Mouse (Mus musculus) layer of hippocampus, postnatal 25 days (tissue): ENCODE measurements around the gene Pkmyt1. TPM values are rescaled to one million over a fixed set of nuclear protein-coding genes. Genes with fewer than 3 reads are reported as not detected.

Experiments
- DNase-seq, 2 experiments: peaks; one replicate each; pipeline ENCODE4 v3.0.0; 2022; ENCODE audit warnings: mixed read lengths in 2 of 2, low spot score in 1 of 2; ENCODE audit errors: extremely low spot score in 1 of 2
- total RNA-seq, 2 experiments: library from RNA; stranded (reverse); gene quantifications; 2 replicates each; pipeline ENCODE4 v1.2.3; 2021

Pkmyt1 gene
- total RNA-seq, 2 experiments from 2014 or later = 2.7 to 3.7 TPM

- DNase-seq = no peak
Observed at GRCm38 (mm10) chr17:23776216-23776615, 50.1 kb downstream of the Pkmyt1 start.

- no peak for DNase-seq
Observed at GRCm38 (mm10) chr17:23777141-23777540, 51.0 kb downstream of the Pkmyt1 start.

- no peak for DNase-seq
Observed at GRCm38 (mm10) chr17:23778447-23778846, 52.3 kb downstream of the Pkmyt1 start.

DNA sequence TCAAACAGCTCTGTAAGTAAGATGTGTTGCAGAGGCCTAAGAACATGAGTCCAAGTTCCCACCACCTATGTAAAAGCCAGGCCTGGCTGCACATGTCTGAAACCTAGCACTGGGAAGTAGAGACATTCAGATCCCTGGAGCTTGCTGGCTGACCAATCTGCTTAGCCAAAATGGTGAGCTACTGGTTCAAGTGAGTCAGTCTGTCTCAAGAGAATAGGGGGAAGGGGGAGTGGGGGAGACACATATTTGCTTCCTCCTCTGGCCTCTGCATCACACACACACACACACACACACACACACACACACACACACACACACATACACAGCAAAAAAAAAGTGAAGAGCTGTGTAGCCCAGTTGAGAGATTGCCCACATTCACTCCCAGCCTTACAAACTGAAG lies 57.2 kb downstream of the Pkmyt1 start:
- DNase-seq = no peak

- peak; percentile 65 to 72 for DNase-seq
Observed at GRCm38 (mm10) chr17:23785561-23786471, 59.7 kb downstream of the Pkmyt1 start, which contains the start of gene Flywch2. Flywch2 (minus strand) TSS chr17:23786081.

Other genes with a start within 250 kb of the Pkmyt1 start
- not detected for gene Vmn2r117, start 246.6 kb upstream of the Pkmyt1 start, total RNA-seq
- gene Zfp213, start 162.1 kb upstream of the Pkmyt1 start, total RNA-seq = 1 to 10 TPM; 5.5 to 7.6 TPM
- gene Zfp13, start 126.8 kb upstream of the Pkmyt1 start, total RNA-seq = 10 to 100 TPM; 30.2 to 35.1 TPM
- gene Zscan10, start 125.5 kb upstream of the Pkmyt1 start, total RNA-seq = not detected
- under 1 TPM; 0.19 to 0.22 TPM for gene Mmp25, start 81.1 kb upstream of the Pkmyt1 start, total RNA-seq
- gene Bicdl2, start 65.8 kb upstream of the Pkmyt1 start, total RNA-seq = not detected
- gene Hcfc1r1, start 52.7 kb upstream of the Pkmyt1 start, total RNA-seq = 100 to 1,000 TPM; 119 to 129 TPM
- 10 to 100 TPM in 1 of 2 experiments, 1 to 10 TPM in 1; 9.0 to 10.1 TPM for gene Thoc6, start 52.5 kb upstream of the Pkmyt1 start, total RNA-seq
- 1 to 10 TPM; 5.8 to 8.8 TPM for gene Tnfrsf12a, start 48.9 kb upstream of the Pkmyt1 start, total RNA-seq
- gene Cldn6, start 47.1 kb upstream of the Pkmyt1 start, total RNA-seq = not detected
- gene Cldn9, start 42.3 kb upstream of the Pkmyt1 start, total RNA-seq = not detected
- gene 1520401A03Rik, start 3.6 kb upstream of the Pkmyt1 start, total RNA-seq = under 1 TPM; 0.17 to 0.61 TPM
- 10 to 100 TPM; 55.1 to 58.7 TPM for gene Paqr4, start 14.5 kb downstream of the Pkmyt1 start, total RNA-seq
- under 1 TPM; 0.28 to 0.49 TPM for gene Kremen2, start 19.5 kb downstream of the Pkmyt1 start, total RNA-seq
- 100 to 1,000 TPM; 263 to 298 TPM for gene Flywch1, start 45.3 kb downstream of the Pkmyt1 start, total RNA-seq
- 10 to 100 TPM; 11.3 to 18.4 TPM for gene Flywch2, start 59.7 kb downstream of the Pkmyt1 start, total RNA-seq
- 100 to 1,000 TPM; 400 to 605 TPM for gene Srrm2, start 64.2 kb downstream of the Pkmyt1 start, total RNA-seq
- gene Elob, start 102.8 kb downstream of the Pkmyt1 start, total RNA-seq = 100 to 1,000 TPM; 381 to 387 TPM
- not detected for gene Prss33, start 109.7 kb downstream of the Pkmyt1 start, total RNA-seq
- not detected for gene Prss32, start 117.5 kb downstream of the Pkmyt1 start, total RNA-seq
- 1 to 10 TPM; 1.8 to 2.0 TPM for gene Prss41, start 117.8 kb downstream of the Pkmyt1 start, total RNA-seq
- gene Prss21, start 141.7 kb downstream of the Pkmyt1 start, total RNA-seq = not detected
- not detected for gene Dcpp1, start 154.5 kb downstream of the Pkmyt1 start, total RNA-seq
- not detected for gene Dcpp2, start 154.5 kb downstream of the Pkmyt1 start, total RNA-seq
- gene Dcpp3, start 191.1 kb downstream of the Pkmyt1 start, total RNA-seq = not detected
- gene Sbp, start 215.3 kb downstream of the Pkmyt1 start, total RNA-seq = not detected
- not detected for gene Sbpl, start 228.9 kb downstream of the Pkmyt1 start, total RNA-seq